Mouse (Mus musculus): ENCODE data around the gene Gm3685. TPM values are rescaled to one million over a fixed set of nuclear protein-coding genes. Genes with fewer than 3 reads are reported as not detected.
"Not testable (repeated sequence)": the region's sequence is repeated elsewhere in the genome, so short reads cannot be mapped to it uniquely, and the experiment has no call there.

Gene Gm3685
- total RNA-seq (2014; fragmentation: Nextera tagmentation) (not detected in 2 replicates), total RNA-seq (2017) (not detected in 2 replicates)

- not testable (repeated sequence) for ATAC-seq (replicated peaks; ENCODE audit: poor library complexity, severe bottlenecking)
Observed at GRCm38 (mm10) chr14:7044870-7045269, at the start of gene Gm3685. TSS of gene Gm3685 (minus strand) at chr14:7044970.

- not testable (repeated sequence) for ATAC-seq (replicated peaks; ENCODE audit: poor library complexity, severe bottlenecking)
Observed at GRCm38 (mm10) chr14:7026781-7027749, 17.7 kb downstream of the Gm3685 start, which contains the start of gene Gm10406. TSS of gene Gm10406 (minus strand) at chr14:7027449.

GRCm38 (mm10) chr14:7026274-7026673, 18.5 kb downstream of the Gm3685 start:
- not testable (repeated sequence) for ATAC-seq (replicated peaks; ENCODE audit: poor library complexity, severe bottlenecking)

Other genes starting within 250 kb of the Gm3685 start
- gene Gm3642, start 204.7 kb downstream of the Gm3685 start, total RNA-seq (2014; fragmentation: Nextera tagmentation), result not detected in 2 replicates
- not detected in 2 replicates for gene Gm3642, start 204.7 kb downstream of the Gm3685 start, total RNA-seq (2017)
- not detected in 2 replicates for gene Gm3667, start 155.0 kb downstream of the Gm3685 start, total RNA-seq (2014; fragmentation: Nextera tagmentation)
- not detected in 2 replicates for gene Gm3667, start 155.0 kb downstream of the Gm3685 start, total RNA-seq (2017)
- gene Gm6356, start 71.2 kb downstream of the Gm3685 start, total RNA-seq (2014; fragmentation: Nextera tagmentation), result not detected in 2 replicates
- not detected in 2 replicates for gene Gm6356, start 71.2 kb downstream of the Gm3685 start, total RNA-seq (2017)
- not detected in 2 replicates for gene Gm10406, start 17.5 kb downstream of the Gm3685 start, total RNA-seq (2014; fragmentation: Nextera tagmentation)
- gene Gm10406, start 17.5 kb downstream of the Gm3685 start, total RNA-seq (2017), result not detected in 2 replicates
- 2.2 TPM in 1 of 2 replicates, not detected in the other for gene Gm3696, start 55.7 kb upstream of the Gm3685 start, total RNA-seq (2014; fragmentation: Nextera tagmentation)
- gene Gm3696, start 55.7 kb upstream of the Gm3685 start, total RNA-seq (2017), result not detected in 2 replicates
- gene Gm6676, start 80.4 kb upstream of the Gm3685 start, total RNA-seq (2014; fragmentation: Nextera tagmentation), result not detected in 2 replicates
- not detected in 2 replicates for gene Gm6676, start 80.4 kb upstream of the Gm3685 start, total RNA-seq (2017)
- 1.0 TPM in 1 of 2 replicates, not detected in the other for gene Gm3512, start 129.6 kb upstream of the Gm3685 start, total RNA-seq (2014; fragmentation: Nextera tagmentation)
- not detected in 2 replicates for gene Gm3512, start 129.6 kb upstream of the Gm3685 start, total RNA-seq (2017)
- not detected in 2 replicates for gene Gm16434, start 149.6 kb upstream of the Gm3685 start, total RNA-seq (2014; fragmentation: Nextera tagmentation)
- gene Gm16434, start 149.6 kb upstream of the Gm3685 start, total RNA-seq (2017), result not detected in 2 replicates
- not detected in 2 replicates for gene Gm3727, start 219.7 kb upstream of the Gm3685 start, total RNA-seq (2014; fragmentation: Nextera tagmentation)
- not detected in 2 replicates for gene Gm3727, start 219.7 kb upstream of the Gm3685 start, total RNA-seq (2017)

All from granulocyte monocyte progenitor cell, adult 5-6 weeks (primary cell).